Mouse (Mus musculus): Measurements from ENCODE around the gene Ptpru. TPM values are rescaled to one million over a fixed set of nuclear protein-coding genes. Genes with fewer than 3 reads are reported as not detected.

Gene Ptpru
- 9.9 and 14.1 TPM in 2 replicates for polyA plus RNA-seq (2015; fragmentation: Nextera tagmentation; extraction: Ambion mirVana)

GRCm38 (mm10) chr4:131837872-131838524 is at the start of gene Ptpru:
TSS of gene Ptpru (minus strand) at chr4:131838288.
- peak within 1 kb of the TSS; percentile 99 for H3K4me2 ChIP-seq
- no peaks in the 10 kb centered on the region for H3K36me3 ChIP-seq
- peak within 1 kb of the TSS; percentile 63 for H3K9ac ChIP-seq
- WGBS, result under 1% methylated on average over 64 of the region's 72 CpGs
- peak; percentile 62; the same call in 1 of the 2 replicates for ATAC-seq (ENCODE audit: insufficient number of reproducible peaks, low FRiP score, low TSS enrichment, low read depth)
- peak within 1 kb of the TSS; percentile 68 for H3K4me3 ChIP-seq
- no peak within 1 kb of the TSS for H3K27ac ChIP-seq
- peaks cover 41% of the 10 kb centered on the region for H3K27me3 ChIP-seq
- H3K4me1 ChIP-seq, result peaks cover 38% of the 10 kb centered on the region
- H3K9me3 ChIP-seq, result no peaks in the 10 kb centered on the region

- H3K9ac ChIP-seq, result no peak overlapping the region
- peaks cover 19% of the 10 kb centered on the region; the same call in 1 of the 2 replicates for H3K4me1 ChIP-seq
- no peak overlapping the region for H3K4me3 ChIP-seq
- no peaks in the 10 kb centered on the region for H3K9me3 ChIP-seq
- no peak overlapping the region for H3K4me2 ChIP-seq
- no peaks in the 10 kb centered on the region for H3K27me3 ChIP-seq
- peaks cover 36% of the 10 kb centered on the region for H3K36me3 ChIP-seq
- WGBS, result 70% methylated on average over 6 of the region's 6 CpGs
- ATAC-seq (ENCODE audit: insufficient number of reproducible peaks, low FRiP score, low TSS enrichment, low read depth), result no peak
- H3K27ac ChIP-seq, result no peak overlapping the region
Measured at GRCm38 (mm10) chr4:131885376-131885775, 47.3 kb upstream of the Ptpru start.

DNA sequence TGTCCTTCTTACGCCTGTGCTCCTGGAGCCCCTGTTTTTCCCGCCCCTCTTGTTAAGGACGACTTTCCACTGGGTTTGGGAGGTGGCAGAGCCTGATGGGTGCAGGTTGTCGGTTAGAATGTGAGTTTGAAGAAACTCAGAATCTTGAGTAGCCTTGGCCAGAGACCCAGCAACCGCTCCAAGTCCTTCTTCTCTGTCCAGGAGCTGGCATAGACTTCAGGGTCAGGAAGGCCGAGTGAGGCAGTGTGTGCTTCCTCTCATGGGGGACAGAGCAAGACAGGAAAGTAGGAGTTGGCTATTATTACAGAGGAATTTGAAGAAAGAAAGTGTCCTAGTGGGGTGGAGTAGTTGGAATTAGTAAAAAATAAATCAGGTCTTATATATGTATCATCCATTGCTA is 45.5 kb upstream of the Ptpru start:
- Histone ChIP-seq H3K4me2 (no peak overlapping the region), H3K27ac (no peak overlapping the region; the same call in 1 of the 2 replicates), H3K4me3 (no peak overlapping the region), H3K9me3 (no peaks in the 10 kb centered on the region), H3K9ac (no peak overlapping the region), H3K27me3 (no peaks in the 10 kb centered on the region), H3K4me1 (peaks cover 13% of the 10 kb centered on the region), H3K36me3 (peaks cover 33% of the 10 kb centered on the region)
- no peak for ATAC-seq (ENCODE audit: insufficient number of reproducible peaks, low FRiP score, low TSS enrichment, low read depth)
- WGBS, result 61% methylated on average over 6 of the region's 6 CpGs

- Histone ChIP-seq H3K4me1 (peaks cover 29% of the 10 kb centered on the region), H3K27me3 (no peaks in the 10 kb centered on the region), H3K27ac (no peak overlapping the region), H3K4me2 (no peak overlapping the region), H3K9ac (no peak overlapping the region), H3K9me3 (no peaks in the 10 kb centered on the region), H3K36me3 (peaks cover 18% of the 10 kb centered on the region), H3K4me3 (no peak overlapping the region)
- no peak for ATAC-seq (ENCODE audit: insufficient number of reproducible peaks, low FRiP score, low TSS enrichment, low read depth)
- 75% methylated on average over 7 of the region's 7 CpGs for WGBS
Measured at GRCm38 (mm10) chr4:131881306-131881705, 43.2 kb upstream of the Ptpru start.

- H3K27me3 ChIP-seq, result no peaks in the 10 kb centered on the region
- no peak overlapping the region for H3K9ac ChIP-seq
- H3K36me3 ChIP-seq, result peaks cover 2% of the 10 kb centered on the region; the same call in 1 of the 2 replicates
- peaks cover 38% of the 10 kb centered on the region for H3K4me1 ChIP-seq
- no peaks in the 10 kb centered on the region for H3K9me3 ChIP-seq
- WGBS, result 78% methylated on average over 1 of the region's 1 CpGs
- no peak for ATAC-seq (ENCODE audit: insufficient number of reproducible peaks, low FRiP score, low TSS enrichment, low read depth)
- no peak overlapping the region for H3K4me3 ChIP-seq
- H3K27ac ChIP-seq, result no peak overlapping the region
- no peak overlapping the region for H3K4me2 ChIP-seq
Measured at GRCm38 (mm10) chr4:131879692-131880091, 41.6 kb upstream of the Ptpru start.

DNA sequence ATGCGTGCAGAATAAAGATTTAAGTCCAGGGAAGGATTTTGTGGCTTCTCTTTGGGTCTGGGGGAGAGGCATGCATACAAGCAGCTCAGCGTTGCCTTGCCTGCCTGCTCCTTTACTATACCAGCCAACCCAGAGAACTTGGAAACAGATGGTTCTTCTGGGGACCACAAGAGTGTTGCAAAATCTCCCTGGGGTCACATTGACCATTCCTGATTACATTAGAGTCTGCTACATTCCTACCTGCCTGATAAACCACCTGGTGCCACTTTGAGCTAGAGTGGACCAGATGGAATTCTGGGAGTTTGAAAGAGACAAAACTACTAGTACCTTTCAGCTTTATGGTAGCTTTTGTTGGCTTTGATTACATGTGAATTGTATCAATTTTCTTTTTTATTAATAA is 38.7 kb upstream of the Ptpru start:
- WGBS, result 55% methylated on average over 2 of the region's 2 CpGs
- Histone ChIP-seq H3K4me3 (no peak overlapping the region), H3K9me3 (no peaks in the 10 kb centered on the region), H3K27me3 (no peaks in the 10 kb centered on the region), H3K36me3 (no peaks in the 10 kb centered on the region), H3K4me2 (no peak overlapping the region), H3K9ac (no peak overlapping the region), H3K27ac (no peak overlapping the region), H3K4me1 (peaks cover 39% of the 10 kb centered on the region)
- ATAC-seq (ENCODE audit: insufficient number of reproducible peaks, low FRiP score, low TSS enrichment, low read depth), result no peak

DNA sequence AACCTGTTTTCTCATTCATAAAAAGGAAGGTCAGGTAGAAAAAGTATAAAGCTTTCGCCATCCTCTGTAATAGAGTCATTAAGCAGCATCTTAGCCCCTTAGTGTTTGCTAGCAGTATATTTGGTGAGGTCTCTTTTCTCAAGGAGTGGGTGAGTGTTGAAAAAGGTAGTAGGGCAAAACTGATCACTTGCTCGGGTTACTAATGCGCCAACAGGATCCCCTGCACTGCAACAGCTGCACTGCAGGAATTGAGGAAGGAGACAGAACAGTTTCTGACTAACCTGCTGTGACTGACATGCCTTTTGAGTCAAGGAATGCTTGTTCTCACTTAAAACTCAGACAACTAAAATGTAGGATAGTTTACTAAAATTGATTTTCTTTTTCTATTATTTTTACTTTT is 37.2 kb upstream of the Ptpru start:
- Histone ChIP-seq H3K4me2 (peak overlapping the region; percentile 72), H3K4me3 (peak overlapping the region; percentile 98), H3K27ac (no peak overlapping the region), H3K9ac (peak overlapping the region; percentile 100; the same call in 1 of the 2 replicates), H3K36me3 (no peaks in the 10 kb centered on the region; the same call in 1 of the 2 replicates), H3K27me3 (no peaks in the 10 kb centered on the region), H3K4me1 (peaks cover 34% of the 10 kb centered on the region), H3K9me3 (no peaks in the 10 kb centered on the region)
- 30% methylated on average over 3 of the region's 3 CpGs for WGBS
- ATAC-seq (ENCODE audit: insufficient number of reproducible peaks, low FRiP score, low TSS enrichment, low read depth), result no peak

DNA sequence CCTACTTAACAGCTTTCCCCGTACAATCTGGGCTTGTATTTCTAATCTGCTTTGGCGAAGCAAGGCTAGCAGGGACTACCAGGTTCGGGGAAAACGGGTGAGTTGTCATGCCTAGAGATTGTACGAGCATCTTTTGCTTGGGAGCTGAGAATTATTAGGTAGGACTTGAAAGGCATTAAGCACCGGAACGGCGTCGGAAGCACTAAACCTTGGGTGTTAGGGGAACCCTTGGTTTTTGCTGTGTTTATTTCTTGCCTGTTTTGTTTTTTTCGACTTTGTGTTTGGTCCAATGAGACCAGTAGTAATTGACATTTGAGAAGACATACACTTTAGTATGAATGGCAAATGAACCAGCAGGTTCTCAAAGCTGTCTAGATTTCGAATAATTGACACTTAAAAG is 36.5 kb upstream of the Ptpru start:
- Histone ChIP-seq H3K4me1 (peaks cover 34% of the 10 kb centered on the region), H3K36me3 (no peaks in the 10 kb centered on the region; the same call in 1 of the 2 replicates), H3K4me2 (peak overlapping the region; percentile 72), H3K27ac (peak overlapping the region; percentile 99), H3K9me3 (no peaks in the 10 kb centered on the region), H3K9ac (peak overlapping the region; percentile 100), H3K27me3 (no peaks in the 10 kb centered on the region), H3K4me3 (peak overlapping the region; percentile 98)
- ATAC-seq (ENCODE audit: insufficient number of reproducible peaks, low FRiP score, low TSS enrichment, low read depth), result no peak
- WGBS, result 2% methylated on average over 11 of the region's 11 CpGs

GRCm38 (mm10) chr4:131874169-131874536 is 36.1 kb upstream of the Ptpru start:
- WGBS, result under 1% methylated on average over 20 of the region's 20 CpGs
- H3K27ac ChIP-seq, result peak overlapping the region; percentile 99
- ATAC-seq (ENCODE audit: insufficient number of reproducible peaks, low FRiP score, low TSS enrichment, low read depth), result no peak

DNA sequence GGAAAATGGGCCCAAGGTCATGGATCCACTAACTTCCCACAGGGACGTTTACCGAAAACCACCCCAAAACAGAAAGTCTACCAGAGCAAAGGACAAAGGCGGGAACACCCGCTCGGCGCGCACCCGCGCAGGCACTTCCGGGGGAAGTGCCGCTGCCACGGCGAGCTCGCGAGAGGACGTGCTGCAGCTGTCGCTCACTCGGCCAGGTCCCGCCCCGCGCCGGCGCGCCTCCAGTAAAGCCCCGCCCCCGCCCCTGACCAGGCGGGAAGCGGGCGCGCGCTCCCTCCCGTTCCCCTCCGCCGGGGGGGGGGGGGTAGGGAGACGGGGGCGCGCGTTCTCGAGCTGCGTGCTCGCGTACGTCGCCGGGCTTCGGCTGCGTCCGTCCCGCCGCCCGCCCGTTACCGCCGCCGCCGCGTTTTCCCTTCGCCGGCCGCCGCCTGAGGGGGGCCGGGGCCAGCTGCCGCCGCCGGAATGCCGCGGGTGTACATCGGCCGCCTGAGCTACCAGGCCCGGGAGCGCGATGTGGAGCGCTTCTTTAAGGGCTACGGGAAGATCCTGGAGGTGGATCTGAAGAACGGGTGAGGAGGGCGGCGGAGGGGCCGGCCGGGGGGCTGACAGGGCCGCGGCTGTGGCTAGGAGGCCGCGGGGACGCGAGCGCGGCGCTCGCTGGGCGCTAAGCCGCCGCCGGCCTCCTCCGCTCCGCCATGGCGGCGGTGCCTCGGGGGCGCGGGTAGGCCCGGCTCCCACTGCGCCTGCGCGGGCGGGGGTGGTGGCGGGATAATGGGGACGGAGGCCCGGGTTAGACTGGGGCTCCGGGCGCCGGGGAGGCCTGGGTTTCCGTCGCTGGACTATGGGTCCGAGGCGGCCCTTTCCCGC is 35.4 kb upstream of the Ptpru start, which contains the start of gene Srsf4:
Srsf4 (plus strand) TSS at position 325 of the 876 bp plus-strand sequence.
- peak; percentile 93 for ATAC-seq (ENCODE audit: insufficient number of reproducible peaks, low FRiP score, low TSS enrichment, low read depth)
- H3K4me3 ChIP-seq, result peak within 1 kb of the TSS; percentile 98
- H3K27ac ChIP-seq, result peak within 1 kb of the TSS; percentile 99
- H3K4me2 ChIP-seq, result peak within 1 kb of the TSS; percentile 72
- peaks cover 34% of the 10 kb centered on the region for H3K4me1 ChIP-seq
- peak within 1 kb of the TSS; percentile 100 for H3K9ac ChIP-seq
- no peaks in the 10 kb centered on the region for H3K9me3 ChIP-seq
- WGBS, result under 1% methylated on average over 92 of the region's 116 CpGs
- no peaks in the 10 kb centered on the region for H3K27me3 ChIP-seq
- H3K36me3 ChIP-seq, result peaks cover under 1% of the 10 kb centered on the region; the same call in 1 of the 2 replicates

More at GRCm38 (mm10) chr4:131874169-131874536, 36.1 kb upstream of the Ptpru start:
- Histone ChIP-seq H3K9ac (peak overlapping the region; percentile 100), H3K4me1 (peaks cover 34% of the 10 kb centered on the region), H3K4me2 (peak overlapping the region; percentile 72), H3K36me3 (no peaks in the 10 kb centered on the region; the same call in 1 of the 2 replicates), H3K27me3 (no peaks in the 10 kb centered on the region), H3K4me3 (peak overlapping the region; percentile 98), H3K9me3 (no peaks in the 10 kb centered on the region)

DNA sequence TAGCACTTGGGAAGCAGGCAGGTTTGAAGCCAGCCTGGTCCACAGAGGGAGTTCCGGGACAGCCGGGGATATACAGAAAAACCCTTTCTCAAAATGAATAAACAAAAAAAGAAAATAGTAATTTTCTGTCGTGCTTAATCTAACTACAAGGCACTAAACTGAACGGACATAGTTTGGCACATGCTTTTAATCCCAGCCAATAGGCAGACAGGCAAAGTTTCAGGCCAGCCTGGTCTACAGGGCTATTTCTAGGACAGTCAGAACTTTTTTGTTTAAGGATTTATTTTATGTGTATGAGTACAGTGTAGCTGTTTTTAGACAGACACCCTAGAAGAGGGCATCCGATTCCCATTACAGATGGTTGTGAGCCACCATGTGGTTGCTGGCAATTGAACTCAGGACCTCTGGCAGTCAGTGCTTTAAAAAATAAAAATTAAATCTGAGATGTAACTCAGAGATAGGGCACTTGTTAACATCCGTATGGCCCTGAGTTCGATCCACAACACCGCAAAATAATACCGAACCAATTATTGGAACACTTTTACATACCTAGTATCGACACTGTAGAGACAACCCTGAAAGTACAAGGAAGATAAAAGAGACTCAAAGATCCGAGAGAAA is 34.7 kb upstream of the Ptpru start:
- H3K4me1 ChIP-seq, result peaks cover 28% of the 10 kb centered on the region
- ATAC-seq (ENCODE audit: insufficient number of reproducible peaks, low FRiP score, low TSS enrichment, low read depth), result no peak
- H3K9ac ChIP-seq, result peak overlapping the region; percentile 66
- H3K9me3 ChIP-seq, result no peaks in the 10 kb centered on the region
- H3K4me2 ChIP-seq, result peak overlapping the region; percentile 48
- H3K27me3 ChIP-seq, result no peaks in the 10 kb centered on the region
- 9% methylated on average over 11 of the region's 11 CpGs for WGBS
- H3K36me3 ChIP-seq, result peaks cover 6% of the 10 kb centered on the region
- peak overlapping the region; percentile 98 for H3K4me3 ChIP-seq
- H3K27ac ChIP-seq, result peak overlapping the region; percentile 91

Data from limb, embryonic 15.5 days (tissue).